Mouse (Mus musculus): Measurements from ENCODE around the gene Zfp954. TPM values are rescaled to one million over a fixed set of nuclear protein-coding genes. Genes with fewer than 3 reads are reported as not detected.

Zfp954 gene
- 6.6 TPM for polyA plus RNA-seq (2014; fragmentation: Illumina TruSeq; extraction: RNeasy Lipid Tissue Mini Kit (QIAGEN cat#74804); ENCODE audit: low replicate concordance)

GRCm38 (mm10) chr7:7120921-7121601, at the start of gene Zfp954:
Zfp954 (minus strand) TSS chr7:7121488.

GRCm38 (mm10) chr7:7136379-7136866, 15.1 kb upstream of the Zfp954 start, which contains the start of gene Zfp773:
Zfp773 (minus strand) TSS chr7:7136755.

Other genes starting within 250 kb of the Zfp954 start
- not detected for gene Aurkc, start 126.2 kb downstream of the Zfp954 start, polyA plus RNA-seq (2014; fragmentation: Illumina TruSeq; extraction: RNeasy Lipid Tissue Mini Kit (QIAGEN cat#74804); ENCODE audit: low replicate concordance)
- 3.1 TPM for gene Zfp773, start 15.3 kb upstream of the Zfp954 start, polyA plus RNA-seq (2014; fragmentation: Illumina TruSeq; extraction: RNeasy Lipid Tissue Mini Kit (QIAGEN cat#74804); ENCODE audit: low replicate concordance)
- 4.8 TPM for gene Zfp418, start 49.8 kb upstream of the Zfp954 start, polyA plus RNA-seq (2014; fragmentation: Illumina TruSeq; extraction: RNeasy Lipid Tissue Mini Kit (QIAGEN cat#74804); ENCODE audit: low replicate concordance)
- 5.2 TPM for gene Zfp772, start 88.5 kb upstream of the Zfp954 start, polyA plus RNA-seq (2014; fragmentation: Illumina TruSeq; extraction: RNeasy Lipid Tissue Mini Kit (QIAGEN cat#74804); ENCODE audit: low replicate concordance)
- gene Vmn2r29, start 125.8 kb upstream of the Zfp954 start, polyA plus RNA-seq (2014; fragmentation: Illumina TruSeq; extraction: RNeasy Lipid Tissue Mini Kit (QIAGEN cat#74804); ENCODE audit: low replicate concordance): 4.1 TPM
- gene Gm45844, start 156.8 kb upstream of the Zfp954 start, polyA plus RNA-seq (2014; fragmentation: Illumina TruSeq; extraction: RNeasy Lipid Tissue Mini Kit (QIAGEN cat#74804); ENCODE audit: low replicate concordance): 5.7 TPM
- 80.4 TPM for gene Clcn4, start 179.4 kb upstream of the Zfp954 start, polyA plus RNA-seq (2014; fragmentation: Illumina TruSeq; extraction: RNeasy Lipid Tissue Mini Kit (QIAGEN cat#74804); ENCODE audit: low replicate concordance)
- not detected for gene Vmn2r30, start 216.1 kb upstream of the Zfp954 start, polyA plus RNA-seq (2014; fragmentation: Illumina TruSeq; extraction: RNeasy Lipid Tissue Mini Kit (QIAGEN cat#74804); ENCODE audit: low replicate concordance)